Mouse (Mus musculus) hindbrain, embryonic 13.5 days (tissue): ENCODE results near the gene Gm20708. TPM values are rescaled to one million over a fixed set of nuclear protein-coding genes. Genes with fewer than 3 reads are reported as not detected.

ENCODE experiments used
- ATAC-seq: fragments of 200-750 bp; cut with Nextera tagmentation; 2 replicates; pipeline ENCODE4 v1.8.0; 2017; ENCODE audit warnings: moderate TSS enrichment; ENCODE audit not compliant: low FRiP score
- H3K27ac ChIP-seq: fragments of 300-500 bp; sonication (generic); 2 replicates; pipeline ENCODE4 v1.5.1; 2015; ENCODE audit warnings: inconsistent platforms, mild to moderate bottlenecking, moderate library complexity
- H3K27me3 ChIP-seq: fragments of 300-500 bp; sonication (generic); 2 replicates; pipeline ENCODE4 v1.6.1; 2015; ENCODE audit warnings: mild to moderate bottlenecking, inconsistent platforms
- H3K36me3 ChIP-seq: fragments of 300-500 bp; sonication (generic); 2 replicates; pipeline ENCODE4 v1.6.1; 2015; ENCODE audit warnings: mild to moderate bottlenecking, inconsistent platforms
- H3K4me1 ChIP-seq: fragments of 300-500 bp; sonication (generic); replicated peaks from 2 replicates; pipeline ENCODE4 v1.6.1; 2015; ENCODE audit warnings: inconsistent platforms
- H3K4me2 ChIP-seq: fragments of 300-500 bp; sonication (generic); 2 replicates; pipeline ENCODE4 v1.6.1; 2015; ENCODE audit warnings: inconsistent platforms, mild to moderate bottlenecking, moderate library complexity
- H3K4me3 ChIP-seq: fragments of 300-500 bp; sonication (generic); 2 replicates; pipeline ENCODE4 v1.5.1; 2015; ENCODE audit warnings: mild to moderate bottlenecking, inconsistent platforms
- H3K9ac ChIP-seq: fragments of 300-500 bp; sonication (generic); 2 replicates; pipeline ENCODE4 v1.6.1; 2015; ENCODE audit warnings: mild to moderate bottlenecking, inconsistent platforms
- H3K9me3 ChIP-seq: fragments of 300-500 bp; sonication (generic); 2 replicates; pipeline ENCODE4 v1.6.1; 2016; ENCODE audit warnings: inconsistent platforms
- WGBS: fragments of 180-500 bp; shearing (Covaris S2); methylation state at CpG from one replicate; pipeline ENCODE4 v1.1.7; 2015; 5-methylcytosine and 5-hydroxymethylcytosine counted together
- polyA plus RNA-seq: library from polyadenylated mRNA; unstranded; fragments of >200 nt; fragmentation: Nextera tagmentation; extraction: Ambion mirVana; gene quantifications from 2 replicates; pipeline ENCODE4 v1.2.1, GENCODE M21; 2015

Gm20708 gene
- polyA plus RNA-seq, 1 experiment from 2014 or later = 0.74 TPM

DNA sequence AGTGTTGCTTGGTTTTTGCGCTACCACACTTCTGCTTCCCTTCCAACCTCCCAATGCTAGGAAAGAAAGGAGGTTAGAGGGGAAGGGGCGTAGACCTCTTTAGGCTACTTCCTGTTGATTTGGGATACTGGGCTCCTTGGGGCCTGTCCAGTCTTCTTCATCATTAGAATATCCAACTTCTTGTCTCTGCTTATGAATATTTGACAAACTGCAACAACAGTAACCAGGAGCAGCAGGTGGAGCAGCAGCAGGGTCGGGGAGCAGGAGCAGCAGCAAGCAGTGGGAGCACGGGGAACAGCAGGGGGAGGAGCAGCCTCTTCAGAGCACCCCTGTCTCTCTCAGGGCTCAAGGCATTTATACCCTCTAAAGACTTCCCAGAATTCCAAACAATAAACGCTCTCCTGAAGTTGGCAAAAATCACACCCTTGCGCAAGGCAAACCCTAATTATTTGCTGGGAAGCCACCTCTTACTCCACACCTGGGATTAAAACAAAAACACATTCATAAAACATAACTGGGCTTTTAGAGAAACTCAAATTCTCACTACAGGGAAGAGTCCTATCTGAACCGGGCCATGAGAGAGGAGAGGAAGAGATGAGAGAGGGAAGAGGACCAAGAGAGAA lies 38.2 kb downstream of the Gm20708 start:
- Histone ChIP-seq H3K4me1 (peaks cover 25% of the 10 kb centered on the region), H3K9me3 (no peaks in the 10 kb centered on the region), H3K27ac (peak overlapping the region; percentile 98), H3K27me3 (no peaks in the 10 kb centered on the region), H3K4me2 (peak overlapping the region; percentile 88), H3K36me3 (0 out of 2 replicates have a peak, but pooled peaks cover under 1% of the 10 kb centered on the region), H3K4me3 (peak overlapping the region; percentile 64; the same call in 1 of the 2 replicates), H3K9ac (peak overlapping the region; percentile 92)
- 88% methylated on average over 7 of the region's 7 CpGs for WGBS
- ATAC-seq = no peak

DNA sequence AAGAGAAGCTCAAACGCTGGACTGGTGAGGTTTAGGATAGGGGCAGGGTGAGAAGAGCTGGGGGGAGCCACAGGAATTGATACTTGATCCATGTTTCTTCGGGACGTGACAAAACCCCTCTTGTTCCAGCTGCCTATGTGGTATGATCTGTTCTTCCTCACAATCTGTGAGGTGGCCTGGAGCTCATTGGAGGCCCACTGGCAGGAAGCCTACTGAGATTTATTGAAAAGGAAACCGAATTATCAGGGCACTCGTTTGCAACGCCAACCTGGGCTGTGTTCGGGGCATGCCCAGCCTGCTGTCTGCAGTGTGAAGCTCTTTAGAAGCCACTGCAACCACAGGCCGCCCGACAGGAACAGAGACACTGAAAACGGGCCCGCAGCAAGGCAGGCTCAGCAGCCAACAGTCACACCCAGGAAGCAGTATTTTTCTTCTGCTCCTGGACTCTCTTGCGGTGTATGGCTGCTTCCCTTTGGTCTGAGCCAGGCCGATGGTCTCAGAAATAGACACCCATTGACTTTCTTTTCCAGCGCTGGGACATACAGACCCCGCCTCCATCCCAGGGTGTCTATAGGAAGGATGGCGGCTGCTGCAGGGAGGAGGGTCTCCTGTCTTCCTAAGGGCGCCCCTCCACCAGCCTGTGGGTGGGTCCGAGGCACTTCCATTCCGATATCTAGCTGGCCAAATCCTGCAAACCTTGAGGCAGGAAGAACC lies 39.0 kb downstream of the Gm20708 start:
- peak overlapping the region; percentile 64 for H3K4me3 ChIP-seq
- peaks cover 7% of the 10 kb centered on the region; the same call in 1 of the 2 replicates for H3K36me3 ChIP-seq
- ATAC-seq = peak; percentile 92
- H3K9me3 ChIP-seq = no peaks in the 10 kb centered on the region
- peaks cover 25% of the 10 kb centered on the region for H3K4me1 ChIP-seq
- peak overlapping the region; percentile 92 for H3K9ac ChIP-seq
- H3K4me2 ChIP-seq = peak overlapping the region; percentile 88
- H3K27ac ChIP-seq = peak overlapping the region; percentile 98
- WGBS = 13% methylated on average over 19 of the region's 19 CpGs
- no peaks in the 10 kb centered on the region for H3K27me3 ChIP-seq

- Histone ChIP-seq H3K4me1 (peaks cover 25% of the 10 kb centered on the region), H3K9me3 (no peaks in the 10 kb centered on the region), H3K4me2 (peak within 1 kb of the TSS; percentile 88), H3K9ac (peak within 1 kb of the TSS; percentile 92), H3K36me3 (peaks cover 7% of the 10 kb centered on the region; the same call in 1 of the 2 replicates), H3K27me3 (no peaks in the 10 kb centered on the region), H3K4me3 (peak within 1 kb of the TSS; percentile 64), H3K27ac (peak within 1 kb of the TSS; percentile 98)
- WGBS = under 1% methylated on average over 44 of the region's 51 CpGs
- ATAC-seq = peak; percentile 96
Observed at GRCm38 (mm10) chr11:117848985-117849671, 39.7 kb downstream of the Gm20708 start, which contains the start of gene Birc5. Birc5 (plus strand) TSS chr11:117849251.

GRCm38 (mm10) chr11:117852875-117853274 lies 43.4 kb downstream of the Gm20708 start:
- H3K4me1 ChIP-seq = peaks cover 21% of the 10 kb centered on the region
- no peaks in the 10 kb centered on the region for H3K9me3 ChIP-seq
- H3K27ac ChIP-seq = no peak overlapping the region
- H3K27me3 ChIP-seq = no peaks in the 10 kb centered on the region
- ATAC-seq = no peak
- H3K4me3 ChIP-seq = no peak overlapping the region
- H3K36me3 ChIP-seq = peaks cover 16% of the 10 kb centered on the region
- 93% methylated on average over 3 of the region's 3 CpGs for WGBS
- H3K9ac ChIP-seq = no peak overlapping the region
- no peak overlapping the region for H3K4me2 ChIP-seq

DNA sequence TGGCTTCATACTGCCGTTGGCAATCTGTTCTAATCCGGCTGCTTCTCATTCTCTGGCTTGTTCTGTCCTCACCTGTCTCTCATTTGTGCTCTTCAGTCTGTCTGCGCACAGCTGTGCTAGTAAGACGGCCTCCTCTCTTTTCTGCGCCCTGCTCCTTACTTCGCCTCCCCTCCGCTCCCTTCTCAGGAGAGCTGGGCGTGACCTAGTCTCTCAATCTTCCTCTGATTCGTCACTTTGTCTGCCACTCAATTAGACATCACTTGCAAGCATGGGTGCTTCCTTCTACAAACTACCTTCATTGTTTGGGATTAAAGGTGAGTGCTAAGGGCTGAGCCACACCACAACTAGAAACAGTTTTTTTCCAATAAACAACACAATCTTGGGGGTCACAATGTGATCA lies 44.8 kb downstream of the Gm20708 start:
- no peak overlapping the region for H3K27ac ChIP-seq
- H3K9me3 ChIP-seq = no peaks in the 10 kb centered on the region
- peaks cover 7% of the 10 kb centered on the region for H3K27me3 ChIP-seq
- H3K4me1 ChIP-seq = peaks cover 13% of the 10 kb centered on the region
- ATAC-seq = no peak
- H3K4me3 ChIP-seq = no peak overlapping the region
- H3K9ac ChIP-seq = no peak overlapping the region
- H3K4me2 ChIP-seq = no peak overlapping the region
- H3K36me3 ChIP-seq = peaks cover 16% of the 10 kb centered on the region
- 96% methylated on average over 9 of the region's 9 CpGs for WGBS

DNA sequence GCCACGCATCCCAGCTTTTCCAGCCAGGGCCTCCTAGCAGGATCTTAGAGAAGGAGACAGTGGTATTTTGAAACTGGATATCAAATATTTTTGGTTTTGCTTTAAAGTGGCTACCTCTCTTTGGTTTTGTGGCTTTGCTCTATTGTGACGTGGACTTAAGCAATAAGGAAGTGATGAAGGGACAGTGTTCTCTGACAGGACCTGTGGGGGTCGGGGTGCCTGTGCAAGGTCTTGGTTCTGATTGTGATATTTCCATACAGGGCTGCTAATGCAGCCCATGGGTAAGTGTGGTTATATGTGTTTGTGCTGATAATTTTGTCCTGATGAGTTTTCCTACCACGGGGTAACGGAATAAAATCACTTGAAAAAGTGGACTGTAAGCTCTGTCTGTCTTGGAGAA lies 45.9 kb downstream of the Gm20708 start:
- peaks cover 9% of the 10 kb centered on the region for H3K4me1 ChIP-seq
- ATAC-seq = no peak
- 98% methylated on average over 5 of the region's 5 CpGs for WGBS

GRCm38 (mm10) chr11:117855975-117856374 lies 46.5 kb downstream of the Gm20708 start:
- Histone ChIP-seq H3K4me1 (peaks cover 11% of the 10 kb centered on the region; the same call in 1 of the 2 replicates), H3K27ac (no peak overlapping the region), H3K36me3 (peaks cover 16% of the 10 kb centered on the region), H3K4me2 (no peak overlapping the region), H3K9me3 (no peaks in the 10 kb centered on the region), H3K4me3 (no peak overlapping the region), H3K27me3 (peaks cover 24% of the 10 kb centered on the region), H3K9ac (no peak overlapping the region; the same call in 1 of the 2 replicates)
- ATAC-seq = no peak
- WGBS = 96% methylated on average over 1 of the region's 1 CpGs

More for the DNA sequence above, 45.9 kb downstream of the Gm20708 start:
- Histone ChIP-seq H3K4me3 (no peak overlapping the region), H3K27me3 (peaks cover 18% of the 10 kb centered on the region), H3K4me2 (no peak overlapping the region), H3K36me3 (peaks cover 16% of the 10 kb centered on the region), H3K9me3 (no peaks in the 10 kb centered on the region), H3K9ac (no peak overlapping the region), H3K27ac (no peak overlapping the region)

DNA sequence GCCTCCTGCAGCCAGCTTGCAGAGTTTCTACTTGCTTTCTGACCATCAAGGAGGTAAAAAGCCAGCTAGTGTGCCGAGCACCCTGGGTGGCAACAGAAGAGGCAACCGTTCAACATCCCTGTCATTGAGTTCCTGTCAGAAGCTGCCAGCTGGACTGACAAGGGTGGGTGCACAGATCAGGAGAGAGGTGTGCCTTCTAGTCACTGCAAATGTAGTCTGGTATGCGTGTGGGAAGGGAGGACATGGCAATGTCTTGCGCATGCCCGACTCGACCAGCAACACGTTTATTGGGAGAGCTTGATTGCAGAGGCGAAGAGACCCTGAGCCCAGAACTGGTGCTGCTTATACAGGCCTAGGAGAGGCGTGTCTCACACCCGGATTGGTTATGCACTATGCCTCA lies 48.0 kb downstream of the Gm20708 start:
- WGBS = 95% methylated on average over 10 of the region's 10 CpGs
- H3K27me3 ChIP-seq = peaks cover 38% of the 10 kb centered on the region
- H3K9me3 ChIP-seq = no peaks in the 10 kb centered on the region
- peaks cover 11% of the 10 kb centered on the region; the same call in 1 of the 2 replicates for H3K4me1 ChIP-seq
- no peak overlapping the region for H3K27ac ChIP-seq
- H3K9ac ChIP-seq = no peak overlapping the region
- no peak for ATAC-seq
- H3K4me2 ChIP-seq = no peak overlapping the region
- H3K4me3 ChIP-seq = no peak overlapping the region
- H3K36me3 ChIP-seq = peaks cover 16% of the 10 kb centered on the region

GRCm38 (mm10) chr11:117858392-117858791 lies 48.9 kb downstream of the Gm20708 start:
- H3K36me3 ChIP-seq = peaks cover 9% of the 10 kb centered on the region; the same call in 1 of the 2 replicates
- WGBS = 46% methylated on average over 3 of the region's 3 CpGs
- ATAC-seq = no peak

DNA sequence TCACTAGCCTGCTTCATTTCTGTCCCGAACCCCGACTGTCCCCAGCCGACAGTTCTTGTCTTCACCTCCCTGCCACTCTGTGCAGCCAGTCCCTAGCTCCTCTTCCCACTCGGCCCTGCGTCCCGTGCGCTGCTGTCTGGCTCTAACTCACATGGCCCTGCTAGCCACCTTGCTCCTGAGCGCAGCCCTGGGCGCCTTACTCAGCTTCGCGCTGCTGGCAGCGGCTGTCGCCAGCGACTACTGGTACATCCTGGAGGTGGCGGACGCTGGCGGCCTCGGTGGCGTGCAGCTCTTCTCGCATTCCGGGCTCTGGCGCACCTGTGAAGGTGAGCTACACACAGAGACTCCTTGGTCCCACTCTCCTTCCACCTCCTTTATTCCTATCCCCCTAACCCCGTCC lies 51.1 kb downstream of the Gm20708 start, which contains the start of gene Tmem235:
TSS of gene Tmem235 (plus strand) at position 152 of the 400 bp plus-strand sequence.
- Histone ChIP-seq H3K4me3 (no peak within 1 kb of the TSS), H3K9ac (peak within 1 kb of the TSS; percentile 2; the same call in 1 of the 2 replicates), H3K4me1 (peaks cover 23% of the 10 kb centered on the region), H3K36me3 (peaks cover 9% of the 10 kb centered on the region; the same call in 1 of the 2 replicates), H3K4me2 (peak within 1 kb of the TSS; percentile 37), H3K27me3 (peaks cover 44% of the 10 kb centered on the region), H3K9me3 (no peaks in the 10 kb centered on the region), H3K27ac (no peak within 1 kb of the TSS)
- no peak for ATAC-seq
- WGBS = 2% methylated on average over 23 of the region's 23 CpGs

More at GRCm38 (mm10) chr11:117858392-117858791, 48.9 kb downstream of the Gm20708 start:
- Histone ChIP-seq H3K4me2 (no peak overlapping the region), H3K4me3 (no peak overlapping the region), H3K9me3 (no peaks in the 10 kb centered on the region), H3K27me3 (peaks cover 39% of the 10 kb centered on the region), H3K4me1 (peaks cover 15% of the 10 kb centered on the region), H3K9ac (no peak overlapping the region), H3K27ac (no peak overlapping the region)

GRCm38 (mm10) chr11:117863174-117863856 lies 53.8 kb downstream of the Gm20708 start:
- Histone ChIP-seq H3K27ac (no peak overlapping the region), H3K4me3 (no peak overlapping the region), H3K4me1 (peaks cover 42% of the 10 kb centered on the region), H3K9me3 (no peaks in the 10 kb centered on the region), H3K9ac (no peak overlapping the region), H3K27me3 (peaks cover 47% of the 10 kb centered on the region), H3K4me2 (no peak overlapping the region), H3K36me3 (no peaks in the 10 kb centered on the region)
- no peak for ATAC-seq
- WGBS = 41% methylated on average over 11 of the region's 11 CpGs
